ENCODE assay signal across 8 mouse cellular contexts in the genomic region with DNA sequence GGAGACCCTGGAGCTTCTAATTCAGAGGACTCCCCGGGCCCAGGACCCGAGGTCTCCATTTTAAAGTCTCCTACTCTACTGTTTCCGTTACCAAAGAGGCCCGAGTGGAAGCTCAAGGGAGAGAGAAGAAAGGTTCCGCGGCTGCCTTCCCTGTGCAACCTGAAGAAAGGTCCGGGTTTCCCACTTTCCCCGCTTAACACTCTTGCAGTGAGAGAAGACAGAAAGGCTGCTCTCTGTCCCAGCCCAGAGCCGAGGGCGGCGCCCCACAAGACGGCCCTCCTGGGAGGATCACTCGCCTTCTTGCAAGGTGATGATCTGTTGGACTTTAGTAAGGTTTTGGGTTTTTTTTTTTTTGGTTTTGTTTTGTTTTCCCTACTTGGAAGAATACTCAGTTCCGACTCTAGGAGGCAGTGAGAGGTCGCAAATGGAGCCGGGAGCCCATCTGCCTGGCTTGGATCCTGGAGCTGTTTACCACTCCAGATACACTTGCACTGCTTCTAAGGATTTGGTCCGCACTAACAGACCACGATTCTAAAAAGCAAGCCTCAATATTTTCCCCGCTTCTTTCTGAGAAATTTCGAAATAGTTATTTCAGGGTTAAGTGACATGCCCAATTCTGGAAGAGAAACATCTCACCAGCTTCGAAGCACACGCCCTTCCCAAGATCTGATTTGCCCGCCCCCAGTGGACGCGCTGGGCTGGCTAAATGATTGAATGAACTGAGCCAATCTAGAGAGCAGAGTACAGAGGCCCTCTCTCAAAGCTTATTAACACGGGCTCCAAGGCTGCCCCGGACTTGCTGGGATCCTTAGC. TPM values are rescaled to one million over a fixed set of nuclear protein-coding genes. Genes with fewer than 3 reads are reported as not detected.
DNase-seq lines count a peak whose midpoint lies in the region; ATAC-seq and TF ChIP-seq lines count a peak whose summit lies in the region.

A gene (minus strand): TSS at position 101 of the 813 bp plus-strand sequence.

- intact Hi-C loops in heart, postnatal 25 days (cut with DNase I) = loop anchor here (1.0 to 10.0 kb wide), 5 partner anchors 52 to 484 kb away; a partner anchor contains a TSS

- peak; percentile 94 for ATAC-seq in forebrain, embryonic 15.5 days (replicated peaks)
- peak; percentile 83 for ATAC-seq in neutrophil, adult 5-6 weeks (ENCODE audit: extremely low read depth, insufficient number of reproducible peaks, low FRiP score, poor library complexity, severe bottlenecking)

- H3K4me2 ChIP-seq in forebrain, embryonic 15.5 days (replicated peaks) = peak within 1 kb of the TSS; percentile 63

- TF ChIP-seq CTCF in lung, adult 2 months (IDR thresholded peaks at IDR 0.05; ENCODE audit: insufficient read depth, low read length) = peak; percentile 77

- under 1% methylated on average over 27 of the region's 27 CpGs for WGBS in forebrain, embryonic 15.5 days
- WGBS in lung, adult 2 months = under 1% methylated on average over 27 of the region's 27 CpGs

- peak; percentile 94 for DNase-seq in ES-E14 (ENCODE audit: low read depth, low spot score)
- DNase-seq in cerebellum, adult 11-12 months = peak; percentile 85
- DNase-seq in heart, postnatal 25 days (ENCODE audit: low spot score) = peak; percentile 71
- DNase-seq in layer of hippocampus, adult 18-20 months (ENCODE audit: low spot score in 2 of 2) = peak; percentile 82 to 95
- DNase-seq in lung, adult 2 months = peak; percentile 90
- DNase-seq in thymus, adult 18-20 months = peak; percentile 68 to 80

- H3K4me3 ChIP-seq in ES-E14 (ENCODE audit: insufficient read depth in 1 of 2, low read depth in 1 of 2, low read length in 2 of 2, poor library complexity in 1 of 2, severe bottlenecking in 1 of 2) = peak within 1 kb of the TSS; percentile 89 to 90
- peak within 1 kb of the TSS; percentile 69 for H3K4me3 ChIP-seq in forebrain, embryonic 15.5 days
- H3K4me3 ChIP-seq in lung, adult 2 months (replicated peaks; ENCODE audit: extremely low read depth, low read depth, low read length) = peak within 1 kb of the TSS; percentile 96

- in situ Hi-C loops in ES-E14 (cut with MboI; ENCODE audit: low sequenced_read_pairs in 2 of 2, unreplicated experiment in 2 of 2) = no loop called here

- no peaks in the 10 kb centered on the region for H3K27me3 ChIP-seq in forebrain, embryonic 15.5 days

- peaks cover 4% of the 10 kb centered on the region for H3K36me3 ChIP-seq in ES-E14 (ENCODE audit: control insufficient read depth, insufficient read depth, low read length, poor library complexity, severe bottlenecking)
- no peaks in the 10 kb centered on the region for H3K36me3 ChIP-seq in forebrain, embryonic 15.5 days

- peak; percentile 54; the same call in 1 of the 2 replicates for TF ChIP-seq POLR2A in lung, adult 2 months (IDR thresholded peaks at IDR 0.05; ENCODE audit: borderline replicate concordance, extremely low read depth, low read depth, low read length)

- H3K27ac ChIP-seq in ES-E14 (ENCODE audit: insufficient read depth, low read depth, low read length, poor library complexity, severe bottlenecking) = no peak within 1 kb of the TSS
- peak within 1 kb of the TSS; percentile 66 for H3K27ac ChIP-seq in forebrain, embryonic 15.5 days (replicated peaks)

- H3K4me1 ChIP-seq in ES-E14 (ENCODE audit: control insufficient read depth in 2 of 2, insufficient read depth in 2 of 2, low read length in 2 of 2, poor library complexity in 1 of 2) = no peaks in the 10 kb centered on the region
- H3K4me1 ChIP-seq in forebrain, embryonic 15.5 days = peaks cover 23% of the 10 kb centered on the region
- peaks cover 8% of the 10 kb centered on the region for H3K4me1 ChIP-seq in lung, adult 2 months (ENCODE audit: control insufficient read depth, insufficient read depth, low read length)

- H3K9ac ChIP-seq in ES-E14 (ENCODE audit: insufficient read depth, low read depth, low read length, poor library complexity, severe bottlenecking) = peak within 1 kb of the TSS; percentile 94
- H3K9ac ChIP-seq in forebrain, embryonic 15.5 days (replicated peaks) = peak within 1 kb of the TSS; percentile 71

- H3K9me3 ChIP-seq in ES-E14 (ENCODE audit: control insufficient read depth, insufficient read depth, low read depth, low read length) = no peaks in the 10 kb centered on the region
- H3K9me3 ChIP-seq in forebrain, embryonic 15.5 days = no peaks in the 10 kb centered on the region

TF ChIP-seq in ES-E14, 5 proteins besides CTCF, POLR2A, EP300 and RAD21:
- peak; percentile 89 for TF ChIP-seq HCFC1 (IDR thresholded peaks at IDR 0.05; ENCODE audit: borderline replicate concordance, insufficient read depth, low read length)
- peak; percentile 97 for TF ChIP-seq ZNF384 (IDR thresholded peaks at IDR 0.05; ENCODE audit: low read depth, low read length)
- TF ChIP-seq CHD2 (IDR thresholded peaks at IDR 0.05; ENCODE audit: low read depth, low read length) = peak; percentile 65; the same call in 1 of the 2 replicates
- peak; percentile 12; the same call in 1 of the 2 replicates for TF ChIP-seq ZC3H11A (IDR thresholded peaks at IDR 0.05; ENCODE audit: borderline replicate concordance, low read depth, low read length)
- no peak for TF ChIP-seq MAFK (IDR thresholded peaks at IDR 0.05; ENCODE audit: insufficient read depth, low read depth, low read length)

RNA-seq across cellular contexts. Expression of the gene that starts here (rescaled TPM):
- total RNA-seq in ES-E14 (2012; rRNA removed) = 42.5 and 61.6 TPM in 2 replicates
- 98.6 and 98.9 TPM in 2 replicates for polyA plus RNA-seq in forebrain, embryonic 15.5 days (2015; fragmentation: Nextera tagmentation; extraction: Ambion mirVana)
- total RNA-seq in heart, postnatal 25 days (2021) = 100 to 1,000 TPM; 151 to 159 TPM
- 10 to 100 TPM; 77.4 to 80.8 TPM for total RNA-seq in layer of hippocampus, adult 18-20 months (2021)
- polyA plus RNA-seq in lung, adult 2 months (2012; rRNA removed) = 4.8 and 11.4 TPM in 2 replicates
- total RNA-seq in neutrophil, adult 5-6 weeks (2017) = 13.5 and 18.2 TPM in 2 replicates
